Mouse (Mus musculus): ENCODE measurements around the gene Gm525.

DNA sequence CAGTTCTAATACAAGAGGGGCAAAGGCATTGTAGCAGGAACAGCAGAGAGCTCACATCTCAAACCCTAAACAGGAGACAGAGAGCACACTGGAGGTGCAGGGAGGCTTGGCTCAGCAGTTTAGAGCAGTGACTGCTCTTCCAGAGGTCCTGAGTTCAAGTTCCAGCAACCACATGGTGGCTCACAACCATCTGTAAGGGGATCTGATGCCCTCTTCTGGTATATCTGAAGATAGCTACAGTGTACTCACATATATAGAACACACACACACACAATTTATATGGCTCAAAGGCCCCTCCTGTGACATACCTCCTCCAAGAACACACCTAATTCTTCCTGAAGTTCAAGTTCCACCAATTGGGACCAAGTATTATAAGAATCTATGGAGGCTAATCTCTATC lies 39.0 kb upstream of the Gm525 start:
- TF ChIP-seq CTCF (IDR thresholded peaks at IDR 0.05; ENCODE audit: borderline replicate concordance, extremely low read depth, insufficient read depth, insufficient read length) (no peak), POLR2A (IDR thresholded peaks at IDR 0.05; ENCODE audit: borderline replicate concordance, extremely low read depth, insufficient read depth, insufficient read length, poor library complexity, severe bottlenecking) (no peak)
